Mouse (Mus musculus) urinary bladder, postnatal 10 days (tissue): ENCODE results near the gene Pcdh7.

Experiments
- DNase-seq: peaks from one replicate; pipeline ENCODE4 v3.0.0; 2022; ENCODE audit warnings: low spot score

Gene Pcdh7

DNA sequence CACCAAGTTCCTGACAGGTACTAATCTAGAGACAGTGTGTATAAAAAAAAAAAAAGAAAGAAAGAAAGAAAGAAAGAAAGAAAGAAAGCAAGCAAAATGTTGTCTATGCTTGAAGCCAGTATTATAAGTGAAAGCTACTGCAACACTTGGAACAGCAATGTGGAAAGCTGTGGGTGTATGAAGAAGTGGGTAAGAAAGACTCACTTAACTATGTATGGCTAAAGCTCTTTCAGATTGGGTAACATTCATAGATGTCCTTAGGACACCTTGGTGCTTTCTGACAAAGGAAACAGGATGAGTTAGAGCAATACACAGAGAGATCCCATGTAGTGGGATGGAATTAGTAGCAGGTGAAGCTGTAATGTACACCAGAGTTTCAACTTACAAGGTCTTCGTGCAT, 32.6 kb downstream of the Pcdh7 start:
- DNase-seq: no peak

DNA sequence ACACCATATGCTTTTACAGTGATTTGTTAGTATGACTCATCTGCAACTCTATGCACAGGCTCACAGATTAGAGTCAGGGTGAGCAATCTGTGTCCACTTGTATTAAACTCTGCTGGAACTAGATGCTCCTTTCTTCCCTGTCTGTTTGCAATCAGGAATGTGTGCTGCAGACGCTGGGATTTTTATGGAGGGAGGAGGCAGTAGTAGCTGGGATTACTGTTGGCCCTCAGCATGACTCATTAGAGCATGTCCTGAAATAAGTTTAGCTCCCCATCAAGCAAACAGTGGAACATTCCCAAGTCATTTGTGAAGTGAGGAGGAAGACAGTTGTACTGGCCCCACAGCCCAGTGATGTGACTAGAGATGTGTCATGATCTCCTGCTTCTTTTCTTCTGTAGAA, 38.0 kb downstream of the Pcdh7 start:
- no peak for DNase-seq

DNA sequence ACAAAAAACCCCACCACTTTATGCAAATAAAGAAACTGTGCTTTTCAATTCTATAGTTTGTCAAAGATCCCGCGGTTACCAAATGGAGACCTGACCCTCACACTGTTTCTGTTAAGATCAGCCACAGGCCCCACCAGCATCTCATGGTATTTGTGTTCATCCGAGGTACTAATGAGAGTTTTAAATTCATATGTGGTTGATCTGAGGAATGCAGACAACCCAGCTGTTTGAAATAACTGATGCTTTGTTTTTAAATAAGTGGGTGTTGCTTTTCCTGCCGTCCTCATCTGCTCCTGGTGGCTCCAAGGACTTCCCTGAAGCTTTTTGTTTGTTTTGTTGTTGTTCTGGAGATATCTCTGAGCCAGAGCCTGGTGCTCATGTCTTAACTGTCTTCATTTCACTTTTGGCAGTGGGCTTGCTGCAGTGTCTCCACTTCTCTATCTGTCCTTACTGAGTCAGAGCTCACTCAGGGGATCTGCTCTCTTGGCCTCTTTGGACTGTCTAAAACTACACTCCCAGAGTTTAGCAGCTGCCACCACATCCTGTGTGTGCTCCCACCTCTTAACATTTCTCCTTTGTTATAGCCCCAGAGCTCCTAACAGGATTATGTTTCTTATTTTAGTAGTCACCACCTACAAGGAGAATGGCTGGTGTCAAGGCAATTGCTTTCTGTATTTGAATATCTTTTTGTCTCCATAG, 39.1 kb downstream of the Pcdh7 start:
- DNase-seq: no peak

DNA sequence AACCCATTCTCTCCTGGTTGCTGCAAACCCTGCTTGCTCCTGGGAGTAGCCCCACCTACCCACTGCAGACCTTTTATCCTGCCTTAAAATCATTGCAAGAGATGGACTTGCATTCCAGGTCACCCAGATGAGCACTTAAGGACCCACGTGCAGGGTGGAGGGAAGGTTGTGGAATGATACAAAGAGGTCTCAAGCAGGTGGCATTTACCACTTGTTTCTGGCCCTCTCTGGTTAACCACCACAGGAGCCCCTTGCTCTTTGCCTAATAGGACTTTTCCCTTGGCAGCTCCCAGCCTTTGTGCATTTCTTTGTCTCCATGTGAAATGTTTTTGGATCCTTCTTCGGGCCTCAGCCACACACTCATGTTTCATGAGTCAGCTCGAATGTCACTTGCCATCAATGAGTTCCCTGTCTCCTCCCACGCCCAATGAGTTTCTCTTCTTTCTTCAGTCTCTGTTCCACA, 39.7 kb downstream of the Pcdh7 start:
- no peak for DNase-seq

DNA sequence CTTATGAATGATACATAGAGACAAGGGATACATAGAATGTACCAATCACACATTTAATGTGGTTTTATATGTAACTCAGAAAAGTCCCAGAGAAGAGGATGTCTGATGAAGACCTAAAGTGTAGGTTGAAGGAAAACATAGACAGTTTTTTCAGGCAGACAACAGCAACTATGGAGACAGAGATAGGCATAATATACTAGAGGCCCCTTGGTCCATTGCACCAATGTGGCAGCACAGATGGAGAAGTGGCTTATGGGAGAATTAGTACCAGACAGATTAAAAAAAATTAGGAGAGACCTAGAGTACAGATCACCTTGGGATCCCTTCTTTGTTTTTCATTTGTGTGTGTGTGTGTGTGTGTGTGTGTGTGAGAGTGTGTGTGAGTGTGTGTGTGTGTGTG, 41.2 kb downstream of the Pcdh7 start:
- DNase-seq: no peak

DNA sequence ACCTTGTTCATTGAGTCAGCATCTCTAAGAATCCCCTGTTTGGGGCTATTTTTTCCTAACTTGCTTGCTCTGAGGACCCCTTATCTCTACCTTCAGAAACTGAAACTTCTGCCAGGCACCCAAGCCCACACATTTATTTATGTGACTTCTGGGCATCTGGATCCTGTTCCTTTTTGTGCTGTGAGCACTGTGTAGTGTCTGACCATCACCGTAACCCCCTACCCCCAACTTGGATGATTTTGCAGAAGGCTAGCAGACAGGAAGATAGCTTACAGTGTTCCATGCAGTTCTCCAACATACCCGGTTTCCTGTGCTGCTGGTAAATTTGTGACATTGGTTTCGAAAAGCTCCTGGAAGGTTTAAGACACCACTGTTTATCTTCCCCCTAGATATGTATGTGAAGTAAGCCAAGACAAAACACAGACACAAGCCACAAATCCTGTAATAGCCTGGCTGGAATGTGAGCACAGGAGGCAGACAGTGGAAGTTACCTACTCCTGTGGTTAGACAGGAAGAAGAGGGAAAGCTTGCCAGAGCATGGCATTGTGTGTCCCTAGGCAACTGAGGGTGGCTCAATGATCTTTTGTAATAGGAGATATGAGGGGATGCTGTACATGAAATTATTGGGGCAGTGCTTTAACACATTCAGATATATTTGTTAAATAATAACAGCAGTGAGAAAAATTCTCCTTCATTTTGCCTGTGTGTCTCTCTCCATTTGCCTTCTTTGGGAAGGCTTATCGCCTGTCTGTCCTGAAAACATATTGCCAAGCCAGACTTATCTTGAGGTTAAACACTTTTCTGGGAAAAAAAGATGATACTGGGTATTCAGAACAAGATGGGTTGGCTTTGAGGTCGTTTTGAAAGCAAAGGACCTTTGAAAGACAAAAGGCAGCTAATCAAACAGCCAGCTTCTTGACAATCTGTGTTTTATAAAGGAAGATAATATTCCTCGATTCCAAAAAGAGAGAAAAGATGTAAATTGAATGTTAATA, 42.6 kb downstream of the Pcdh7 start:
- no peak for DNase-seq

DNA sequence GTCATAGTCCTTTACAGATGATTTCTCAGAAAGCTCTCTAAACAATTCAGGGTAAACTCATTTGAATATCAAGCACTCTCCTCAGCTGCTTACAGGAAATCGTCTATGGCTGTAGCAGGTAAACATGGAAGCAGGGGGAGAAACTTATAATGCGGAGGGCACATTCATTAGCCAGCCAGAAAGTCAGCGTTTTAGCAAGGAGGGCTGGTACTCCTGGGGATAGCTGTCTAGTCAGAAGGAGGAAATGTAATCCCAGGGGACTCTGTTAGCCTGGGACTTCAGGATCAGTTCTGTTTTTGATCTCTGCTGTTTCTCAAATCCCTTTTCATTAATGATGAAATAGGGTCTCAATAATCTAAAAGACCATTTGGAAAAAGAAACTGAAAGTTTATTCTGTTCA, 47.6 kb downstream of the Pcdh7 start:
- DNase-seq: no peak

DNA sequence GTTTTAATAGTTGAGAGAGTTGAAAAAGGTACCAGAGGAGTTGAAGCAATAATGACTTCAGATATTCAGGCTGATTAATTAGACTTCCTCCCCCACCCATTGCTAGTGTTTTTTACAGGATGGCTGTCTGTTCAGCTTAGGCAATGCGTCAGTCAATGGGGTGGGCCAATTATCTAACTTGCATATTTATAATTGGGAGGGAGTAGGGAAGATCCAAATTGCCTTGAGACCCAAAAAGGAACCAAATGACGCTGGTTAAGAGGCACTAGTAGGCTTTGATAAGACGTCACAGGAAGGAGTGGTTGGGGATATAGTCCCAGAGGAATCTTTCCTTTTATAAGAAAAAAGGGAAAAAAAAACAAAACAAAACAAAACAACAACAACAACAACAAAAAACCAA, 49.6 kb downstream of the Pcdh7 start:
- no peak for DNase-seq

DNA sequence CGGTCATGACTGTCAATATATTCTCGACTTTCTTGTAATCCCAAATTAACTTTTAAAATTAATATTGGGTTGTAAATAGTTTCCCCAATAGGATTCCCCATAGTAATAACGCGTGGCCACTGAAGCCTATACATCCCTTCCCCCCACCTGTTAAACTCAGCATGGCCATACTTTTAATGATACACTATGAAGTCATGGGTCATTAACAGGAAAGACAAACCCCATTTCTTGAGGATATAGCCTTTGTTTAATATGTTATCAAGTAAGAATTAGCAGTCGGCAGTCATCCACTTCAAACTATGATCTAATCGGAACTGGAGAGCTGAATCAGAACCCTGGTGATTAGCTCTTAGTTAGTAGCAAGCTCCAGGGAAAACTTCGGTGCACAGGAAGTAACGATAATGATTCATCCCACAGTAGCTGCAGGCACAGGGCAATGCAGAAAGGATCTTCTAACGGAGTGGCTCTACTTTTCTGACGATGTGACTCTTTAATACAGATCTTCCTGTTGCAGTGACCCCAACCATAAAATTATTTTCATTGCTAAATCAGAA, 50.8 kb downstream of the Pcdh7 start:
- no peak for DNase-seq

DNA sequence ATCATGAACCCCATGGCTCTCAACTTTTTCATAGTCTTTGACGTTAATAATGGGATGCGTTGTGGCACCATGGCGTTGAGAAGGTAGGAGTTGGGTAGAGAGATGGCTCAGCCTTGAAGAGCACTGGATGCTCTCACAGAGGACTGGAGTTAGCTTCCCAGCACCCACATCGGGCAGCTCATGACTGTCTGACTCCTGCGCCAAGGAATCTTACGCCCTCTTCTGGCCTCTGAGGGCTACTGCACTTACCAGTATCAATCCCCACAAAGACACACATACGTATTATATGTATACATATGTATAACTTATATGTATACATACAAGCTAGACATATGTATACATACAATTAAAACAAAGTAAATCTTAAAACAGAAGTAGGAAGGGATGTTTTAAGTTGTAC, 51.9 kb downstream of the Pcdh7 start:
- DNase-seq: no peak

DNA sequence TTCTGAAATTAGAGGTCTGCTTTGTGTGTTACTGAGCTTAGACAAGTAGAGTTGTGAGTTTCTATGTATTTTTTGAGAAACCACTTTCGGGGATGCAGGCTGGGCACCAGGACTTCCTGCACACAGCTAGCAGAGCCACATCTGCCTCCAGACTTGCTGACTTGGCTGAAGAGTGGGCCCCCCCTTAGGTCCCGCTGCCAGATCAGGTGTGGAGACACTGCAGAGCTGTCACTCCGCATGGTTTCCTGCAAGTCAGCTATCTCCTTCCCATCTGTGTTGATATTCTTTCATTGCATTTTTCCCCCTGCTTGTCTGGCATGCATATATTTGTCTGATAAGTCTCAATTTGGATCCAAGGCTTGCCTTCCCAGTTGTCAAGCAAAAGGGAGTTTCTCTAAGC, 52.6 kb downstream of the Pcdh7 start:
- no peak for DNase-seq

DNA sequence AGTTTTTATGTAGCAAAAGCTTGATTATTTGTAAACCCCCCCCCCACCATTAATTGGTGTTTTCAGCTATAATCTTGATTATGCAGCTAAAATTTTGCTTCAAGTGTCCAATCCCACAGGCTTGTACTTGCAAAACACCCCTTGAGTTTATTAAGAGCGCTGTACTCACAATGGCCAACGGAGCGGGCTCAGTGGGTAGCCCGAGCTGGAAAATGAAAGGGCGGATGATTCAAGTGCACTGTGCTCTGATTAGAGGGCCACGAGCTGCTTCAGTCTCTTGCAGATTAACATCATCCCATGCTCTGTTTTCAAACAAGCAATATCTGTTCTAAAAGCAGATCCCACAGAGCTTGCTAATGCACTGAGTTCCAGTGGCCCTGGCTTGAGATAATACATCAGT, 53.4 kb downstream of the Pcdh7 start:
- no peak for DNase-seq

DNA sequence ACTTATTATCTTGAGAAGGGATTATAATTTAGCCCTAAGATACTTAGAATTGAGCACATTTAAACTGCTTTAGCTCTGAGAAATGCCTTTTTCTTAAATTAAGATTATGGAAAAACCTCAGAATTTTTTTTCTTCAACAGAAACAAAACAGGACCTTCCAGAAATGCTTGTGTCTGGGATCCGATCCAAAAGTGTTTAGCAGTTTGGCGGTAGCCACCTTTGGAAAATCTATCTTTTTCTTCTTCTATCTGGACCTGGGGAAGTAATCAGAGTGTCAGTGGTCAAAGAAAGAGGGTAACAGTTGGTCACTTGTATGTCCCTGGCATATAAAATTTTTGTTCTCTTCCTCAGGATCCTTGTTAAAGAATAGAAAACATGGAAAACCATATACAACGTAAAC, 54.9 kb downstream of the Pcdh7 start:
- no peak for DNase-seq

DNA sequence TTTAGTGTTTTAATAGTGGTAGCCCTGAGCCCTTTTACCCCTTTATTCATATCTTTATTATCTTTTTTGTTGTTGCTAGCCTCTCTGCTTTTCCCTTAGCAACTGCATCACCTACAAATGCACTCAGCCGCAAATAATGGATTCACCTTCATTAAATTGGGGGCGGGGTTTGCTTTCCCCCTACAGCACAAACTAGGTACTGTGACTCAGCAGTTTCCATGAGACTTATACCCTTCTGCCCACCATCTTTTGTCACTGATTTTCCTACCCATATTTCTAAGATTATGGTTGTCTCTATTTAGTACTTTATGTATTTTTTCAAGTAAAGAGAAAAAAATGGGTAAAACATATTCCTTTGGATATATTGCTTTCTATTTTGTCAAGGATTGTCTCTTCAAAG, 56.7 kb downstream of the Pcdh7 start:
- no peak for DNase-seq

DNA sequence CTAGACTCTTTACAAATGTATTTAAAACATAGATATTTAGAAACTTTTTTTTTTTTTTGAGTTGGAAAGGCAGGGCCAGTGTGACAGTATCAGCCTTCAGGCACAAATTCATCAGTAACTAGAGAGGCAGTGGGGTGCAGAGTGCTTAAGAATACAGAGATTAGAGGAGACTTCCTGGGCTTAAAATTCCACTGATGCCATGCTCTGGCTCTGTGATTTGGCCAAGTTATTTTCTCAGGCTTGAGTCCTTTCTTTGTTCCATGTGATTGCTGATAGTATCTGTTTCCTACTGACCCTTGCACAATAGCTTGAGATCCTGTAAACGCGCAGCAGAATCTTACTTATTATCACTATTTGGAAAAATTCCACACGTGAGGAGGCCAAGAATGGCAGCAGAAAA, 60.3 kb downstream of the Pcdh7 start:
- DNase-seq: no peak

DNA sequence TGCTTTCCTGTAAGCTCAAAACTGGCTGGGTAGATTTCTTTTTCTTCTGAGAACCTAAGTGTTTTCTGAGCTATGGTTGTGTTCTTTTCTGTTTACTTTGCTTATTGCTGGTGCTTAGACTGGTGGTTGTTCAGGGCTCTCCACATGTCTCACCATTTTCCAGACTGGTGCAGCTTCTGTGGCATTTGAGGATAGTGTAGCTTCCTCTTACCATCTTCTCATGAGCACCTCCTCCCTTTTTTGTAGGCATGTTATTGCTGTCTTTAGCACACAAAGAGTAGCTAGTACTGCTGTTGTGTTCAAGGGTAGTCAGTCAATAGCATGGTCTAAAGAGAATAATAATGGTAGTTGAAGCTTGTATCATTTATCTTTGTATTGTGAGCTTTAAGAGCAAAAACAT, 62.2 kb downstream of the Pcdh7 start:
- DNase-seq: no peak

DNA sequence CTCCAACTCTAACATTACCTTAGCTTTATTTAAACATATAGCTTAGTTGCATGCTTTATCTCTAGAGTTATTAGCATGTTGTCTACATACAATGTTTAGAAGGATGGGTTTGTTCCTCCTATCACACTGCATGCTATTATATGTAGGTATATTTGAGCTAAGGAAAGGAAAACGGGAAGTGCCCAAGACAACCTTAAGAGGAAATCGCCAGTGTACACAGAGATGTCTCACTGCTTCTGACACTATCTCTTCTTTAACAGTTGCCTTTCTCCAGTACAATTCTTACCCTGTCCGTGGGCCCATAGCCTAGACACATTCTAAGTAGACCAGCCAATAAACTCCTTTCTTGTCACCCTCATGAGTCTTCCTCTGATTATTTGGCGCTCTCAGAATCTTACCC, 62.8 kb downstream of the Pcdh7 start:
- DNase-seq: no peak

DNA sequence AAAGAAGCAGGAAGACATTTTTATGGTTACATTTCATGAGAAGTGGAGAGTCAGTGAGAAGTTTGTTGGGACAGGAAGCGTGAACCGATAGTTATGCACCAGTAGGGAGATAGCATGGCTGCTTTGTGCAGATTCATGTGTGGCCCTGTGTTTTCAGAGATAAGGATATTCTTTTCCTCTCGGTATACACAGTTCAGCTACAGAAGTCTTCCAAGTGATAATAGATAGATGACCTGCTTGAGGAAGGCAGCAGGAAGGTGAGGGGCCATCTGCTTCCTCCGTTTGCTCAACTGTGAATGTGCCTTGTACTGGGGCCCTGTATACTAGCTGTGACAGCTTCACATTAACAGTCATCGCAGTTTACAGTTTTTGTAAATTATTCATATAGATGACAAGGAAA, 64.2 kb downstream of the Pcdh7 start:
- no peak for DNase-seq

DNA sequence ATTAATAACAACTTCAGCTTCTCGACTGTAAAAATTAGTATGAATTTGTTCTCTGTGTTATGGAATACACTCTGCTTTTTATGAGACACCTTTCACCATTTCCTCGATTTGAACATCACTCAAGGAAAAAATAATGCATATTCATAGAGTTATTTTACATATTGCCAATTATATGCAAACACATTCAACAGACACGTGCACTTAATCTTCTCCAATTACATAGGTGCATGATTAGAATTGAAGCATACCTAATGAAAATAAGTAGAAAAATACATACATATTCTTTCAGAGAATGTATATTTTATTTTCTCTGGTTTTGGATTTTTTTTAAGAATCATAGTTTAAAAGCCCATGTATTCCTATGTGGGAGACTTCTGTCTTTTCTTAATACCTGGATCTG, 64.8 kb downstream of the Pcdh7 start:
- DNase-seq: no peak

DNA sequence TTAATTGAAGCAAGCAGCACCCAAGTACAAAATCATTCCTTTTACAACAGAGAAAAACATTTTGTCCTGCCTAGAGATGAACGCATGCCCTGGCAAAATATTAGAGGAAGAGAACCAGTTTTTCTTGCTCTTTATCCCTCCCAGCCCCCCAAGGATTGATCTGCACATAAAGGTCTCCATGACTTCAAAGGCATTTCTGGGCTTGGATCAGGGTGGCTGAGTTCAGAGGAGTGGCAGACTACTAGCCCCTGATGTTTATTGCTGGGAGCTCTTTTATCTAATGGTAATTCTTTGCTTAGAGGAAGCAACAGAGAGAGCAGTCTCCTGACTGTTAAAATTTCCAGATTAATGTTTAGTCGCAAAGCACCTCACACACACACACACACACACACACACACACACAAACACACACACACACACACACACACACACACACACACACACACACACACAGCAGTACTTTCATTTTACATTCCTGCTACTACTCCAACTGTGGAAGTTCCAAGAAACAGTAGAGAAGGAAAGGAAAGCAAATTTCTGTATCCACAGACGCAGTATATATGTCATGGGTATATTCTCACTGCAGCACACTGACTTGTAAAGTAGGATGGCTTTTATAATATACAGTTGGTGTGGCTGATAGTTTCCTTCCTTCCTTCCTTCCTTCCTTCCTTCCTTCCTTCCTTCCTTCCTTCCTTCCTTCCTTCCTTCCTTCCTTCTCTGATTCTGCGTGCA, 71.2 kb downstream of the Pcdh7 start:
- no peak for DNase-seq

DNA sequence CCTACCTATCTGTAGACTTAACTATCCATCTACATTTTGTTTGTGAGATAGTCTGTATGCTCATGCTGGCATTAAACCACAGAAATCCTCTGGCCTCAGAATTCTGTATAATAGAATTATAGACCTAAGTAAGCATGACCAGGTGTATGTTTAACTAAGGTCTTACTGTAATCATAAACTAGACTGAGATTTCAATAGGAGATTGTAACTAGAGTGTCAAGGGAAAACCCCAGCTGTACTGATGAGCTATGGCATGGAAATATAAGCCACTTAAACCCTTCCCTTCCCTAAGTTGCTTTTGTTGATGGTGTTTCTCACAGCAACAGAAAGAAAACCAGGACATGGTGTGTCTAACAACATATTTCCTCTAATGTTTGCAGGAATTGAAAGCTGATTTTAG, 78.6 kb downstream of the Pcdh7 start:
- DNase-seq: no peak

DNA sequence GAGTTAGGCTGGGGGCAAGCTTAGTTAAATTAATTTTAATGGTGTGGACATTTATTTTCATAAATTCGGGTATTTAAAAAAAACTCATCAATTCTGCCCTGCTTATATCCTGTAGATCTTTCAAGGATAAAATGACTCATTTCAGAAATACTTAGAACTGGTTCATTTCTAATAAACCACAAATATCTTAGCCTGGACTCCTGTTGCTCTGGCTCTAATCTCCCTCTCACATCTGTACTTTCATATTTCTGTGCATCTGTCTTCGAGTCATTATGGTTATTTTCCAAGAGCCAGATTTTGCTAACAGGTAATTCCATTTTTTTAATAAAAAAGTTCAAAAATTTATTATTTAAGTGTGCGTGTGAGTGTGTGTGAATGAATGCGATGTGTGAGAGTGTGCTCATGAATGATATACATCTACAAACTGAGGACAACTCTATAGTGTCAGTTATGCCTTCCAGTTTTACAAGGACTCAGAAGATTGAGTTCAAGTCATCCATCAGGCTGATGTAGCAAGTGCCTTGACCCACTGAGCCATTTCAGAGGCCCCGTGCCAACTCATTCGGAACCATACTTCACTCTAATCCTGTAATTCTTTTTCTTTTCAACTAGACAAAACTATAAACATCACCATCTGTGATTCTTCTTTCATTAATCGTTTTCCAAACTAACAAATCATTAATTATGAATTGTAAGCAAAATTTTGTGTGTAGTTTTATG, 80.3 kb downstream of the Pcdh7 start:
- no peak for DNase-seq
